Mouse (Mus musculus) lung, adult 2 months (tissue): ENCODE data around the gene Lfng. TPM values are rescaled to one million over a fixed set of nuclear protein-coding genes. Genes with fewer than 3 reads are reported as not detected.

Source experiments
- DNase-seq: peaks from one replicate; pipeline ENCODE4 v3.0.0; 2022
- H3K4me1 ChIP-seq: fragments of 200-500 bp; 2 replicates; pipeline ENCODE4 v1.6.1; 2011; ENCODE audit warnings: low read length; ENCODE audit not compliant: control insufficient read depth, insufficient read depth
- H3K4me3 ChIP-seq: fragments of 200-500 bp; replicated peaks from 2 replicates; pipeline ENCODE3; 2011; ENCODE audit warnings: low read depth, mild to moderate bottlenecking, control low read depth, low read length; ENCODE audit errors: extremely low read depth
- CTCF ChIP-seq: fragments of 200-500 bp; IDR thresholded peaks from 2 replicates; pipeline ENCODE4 v1.5.1; 2011; ENCODE audit warnings: mild to moderate bottlenecking, low read length, control low read depth; ENCODE audit not compliant: insufficient read depth
- POLR2A ChIP-seq: fragments of 200-500 bp; IDR thresholded peaks from 2 replicates; pipeline ENCODE4 v1.6.1; 2011; ENCODE audit warnings: low read depth, mild to moderate bottlenecking, control low read depth, low read length, borderline replicate concordance; ENCODE audit errors: extremely low read depth
- WGBS: fragments of 180-500 bp; shearing (Covaris S2); methylation state at CpG from one replicate; pipeline ENCODE4 v1.1.7; 2018; 5-methylcytosine and 5-hydroxymethylcytosine counted together
- polyA plus RNA-seq: library from polyadenylated mRNA; depleted of rRNA; stranded (reverse); fragments of >200 nt; gene quantifications from 2 replicates; pipeline ENCODE4 v1.2.3, GENCODE M21; 2012

The Lfng gene
- polyA plus RNA-seq, 1 experiment: 141 TPM

DNA sequence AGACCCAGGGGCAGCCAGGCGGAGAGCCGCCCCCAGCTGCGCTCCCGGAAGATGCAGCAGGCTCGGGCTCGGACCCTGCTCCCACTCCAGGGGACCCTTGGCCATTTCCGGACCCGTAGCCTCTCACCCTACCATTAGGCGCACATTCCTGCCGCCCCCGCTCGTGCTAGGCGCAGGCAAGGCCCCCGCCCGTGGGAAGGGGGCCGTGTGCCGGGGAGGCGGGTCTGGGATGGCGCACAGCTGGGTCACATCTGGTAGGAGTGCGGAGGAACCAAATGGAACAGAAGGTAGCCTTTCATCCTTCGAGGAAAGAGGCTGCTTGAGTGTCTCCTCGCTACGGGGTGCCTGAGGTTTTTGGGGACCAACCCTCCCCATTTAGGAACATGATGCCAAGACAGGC, 734 bp upstream of the Lfng start:
- no peak for DNase-seq
- Histone ChIP-seq H3K4me3 (no peak overlapping the region), H3K4me1 (peaks cover 5% of the 10 kb centered on the region)
- TF ChIP-seq POLR2A: no peak
- TF ChIP-seq CTCF: no peak
- WGBS: 11% methylated on average over 23 of the region's 23 CpGs

DNA sequence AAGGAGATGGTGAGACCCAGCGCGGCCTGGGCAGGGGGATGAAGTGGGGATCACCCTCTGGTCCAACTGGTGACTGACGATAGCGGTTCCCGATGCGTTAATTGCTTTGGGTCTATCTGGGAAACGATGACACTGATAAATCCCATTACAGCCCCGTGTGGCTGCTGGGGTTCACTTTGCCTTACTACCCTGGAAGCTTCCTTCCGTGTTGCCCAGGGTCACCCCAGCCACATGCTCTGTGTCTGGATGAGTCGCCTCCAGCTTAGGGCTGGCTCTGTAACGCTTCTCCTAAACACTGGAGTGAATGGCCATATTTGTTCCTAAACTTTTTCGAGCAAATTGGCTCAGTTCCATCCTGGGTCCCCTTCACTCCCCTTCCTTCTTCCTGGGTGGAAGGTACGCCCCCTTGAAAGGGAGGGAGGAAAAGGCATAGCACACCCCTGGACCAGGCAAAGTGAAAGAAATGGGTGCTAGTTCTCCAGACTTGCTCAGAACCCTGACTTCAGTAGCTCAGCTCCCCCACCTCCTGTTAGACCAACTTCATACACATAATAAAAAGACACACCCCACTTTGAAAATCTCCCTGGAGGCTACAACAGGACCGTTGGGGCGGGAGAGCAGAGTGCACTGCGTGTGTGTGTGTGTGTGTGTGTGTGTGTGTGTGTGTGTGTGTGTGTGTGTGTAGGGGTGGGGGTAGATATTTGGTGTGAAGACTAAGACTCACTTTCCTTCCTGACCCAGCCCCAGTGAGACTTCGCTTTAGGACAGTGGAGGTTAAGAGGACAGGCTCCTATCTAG, 915 bp downstream of the Lfng start:
- peak; percentile 42 for DNase-seq
- no peak for TF ChIP-seq CTCF
- TF ChIP-seq POLR2A: no peak
- peak overlapping the region; percentile 93 for H3K4me3 ChIP-seq
- 2% methylated on average over 17 of the region's 17 CpGs for WGBS
- H3K4me1 ChIP-seq: peaks cover 14% of the 10 kb centered on the region

DNA sequence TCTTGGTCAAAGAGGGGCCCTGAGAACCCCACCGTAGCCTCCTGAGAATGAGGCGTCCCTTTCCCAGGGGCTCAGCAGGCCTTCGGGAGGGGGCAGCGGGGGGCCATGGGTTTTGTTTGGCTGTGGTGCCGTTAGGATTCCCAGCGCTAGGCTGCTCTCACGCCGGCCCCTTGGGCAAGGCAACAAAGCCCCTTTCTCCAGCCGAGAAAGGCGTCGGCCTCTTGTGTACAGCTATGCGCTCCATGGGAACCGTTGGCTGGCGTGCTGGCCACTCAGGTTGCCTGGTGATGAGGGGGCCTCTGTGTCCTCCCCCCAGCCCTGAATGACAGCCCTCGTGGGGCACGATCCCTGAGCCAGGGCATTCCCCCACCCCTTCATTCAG, 1.5 kb downstream of the Lfng start:
- peaks cover 14% of the 10 kb centered on the region for H3K4me1 ChIP-seq
- no peak for TF ChIP-seq CTCF
- no peak; the same call in 1 of the 2 replicates for TF ChIP-seq POLR2A
- 6% methylated on average over 16 of the region's 16 CpGs for WGBS
- H3K4me3 ChIP-seq: peak overlapping the region; percentile 93
- DNase-seq: peak; percentile 46

DNA sequence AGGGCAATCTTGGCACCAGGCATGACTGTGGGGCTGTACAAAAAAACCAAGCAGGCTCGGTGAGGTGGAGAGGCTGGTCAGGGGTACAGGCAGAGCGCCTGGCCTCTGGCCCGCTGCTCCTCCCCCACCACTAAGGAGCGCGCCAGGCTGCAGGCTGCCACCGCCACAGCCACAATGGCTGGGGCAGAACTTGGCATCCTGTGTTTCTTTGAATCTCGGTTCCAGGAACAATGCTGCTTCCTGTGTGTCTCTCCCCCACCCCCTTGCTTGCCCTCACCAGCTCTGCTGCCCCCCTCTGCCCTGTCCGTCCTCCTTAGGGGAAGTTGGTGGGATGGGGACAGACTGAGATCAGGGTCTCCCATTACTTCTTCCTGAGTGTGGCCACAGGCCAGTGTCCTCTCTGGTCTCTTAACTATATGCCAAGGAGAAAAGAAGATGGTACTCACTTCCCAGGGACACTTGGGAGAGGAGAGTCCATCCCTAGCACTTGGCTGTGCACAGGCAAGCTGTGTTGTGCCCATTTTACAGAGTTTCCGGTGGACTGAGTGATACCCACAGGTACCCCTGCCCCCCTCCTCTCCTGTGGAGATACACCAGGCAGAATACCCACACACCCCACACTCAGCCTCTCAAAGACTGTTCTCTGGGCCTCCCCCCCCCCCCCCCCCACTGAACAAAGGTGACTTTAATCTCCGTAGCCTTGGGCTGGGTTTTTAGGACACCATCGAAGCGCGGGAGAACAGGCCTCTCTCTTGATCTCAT, 2.6 kb downstream of the Lfng start:
- TF ChIP-seq CTCF (no peak), POLR2A (peak; percentile 72; the same call in 1 of the 2 replicates)
- peak overlapping the region; percentile 93 for H3K4me3 ChIP-seq
- peaks cover 14% of the 10 kb centered on the region for H3K4me1 ChIP-seq
- peak; percentile 60 for DNase-seq
- 18% methylated on average over 13 of the region's 13 CpGs for WGBS

DNA sequence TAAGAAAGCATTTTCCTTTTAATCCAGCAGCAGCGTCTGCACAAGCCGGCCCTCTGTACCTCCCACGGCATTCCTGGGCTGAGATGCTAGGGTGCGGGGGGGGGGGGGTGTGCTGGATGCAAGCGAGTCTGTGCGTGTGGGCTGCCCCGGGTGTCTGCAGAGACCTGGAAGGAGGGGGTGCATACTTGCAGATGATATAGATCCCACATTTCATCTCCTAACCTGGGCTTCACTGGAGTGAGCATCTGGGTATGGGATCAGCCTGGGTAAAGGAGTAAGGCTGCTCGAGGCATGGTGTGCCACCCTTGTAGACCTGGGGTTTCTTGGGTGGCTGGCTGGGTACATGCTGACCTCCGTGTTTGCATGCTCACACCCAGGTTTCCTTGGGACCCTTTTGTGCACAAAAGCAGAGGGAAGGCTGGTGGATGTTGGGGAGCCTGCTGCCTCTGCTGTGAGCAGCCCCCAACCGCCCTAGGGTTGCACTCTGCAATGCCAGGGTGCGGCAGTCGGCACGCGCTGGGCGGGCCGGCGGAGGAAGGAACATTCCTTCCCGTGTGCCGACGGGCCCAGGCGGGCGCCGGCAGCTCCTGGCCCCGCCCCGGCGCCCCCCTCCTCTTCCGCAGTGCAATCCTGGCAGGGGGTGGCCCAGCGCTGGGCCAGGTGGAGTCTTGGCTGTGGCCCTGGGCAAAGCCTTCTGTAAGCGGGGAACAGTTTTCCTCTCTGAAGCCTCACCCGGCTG, 3.3 kb downstream of the Lfng start:
- WGBS: 2% methylated on average over 30 of the region's 30 CpGs
- DNase-seq: peak; percentile 67
- TF ChIP-seq CTCF: no peak
- TF ChIP-seq POLR2A: peak; percentile 63; the same call in 1 of the 2 replicates
- H3K4me3 ChIP-seq: peak overlapping the region; percentile 66
- H3K4me1 ChIP-seq: peaks cover 14% of the 10 kb centered on the region

DNA sequence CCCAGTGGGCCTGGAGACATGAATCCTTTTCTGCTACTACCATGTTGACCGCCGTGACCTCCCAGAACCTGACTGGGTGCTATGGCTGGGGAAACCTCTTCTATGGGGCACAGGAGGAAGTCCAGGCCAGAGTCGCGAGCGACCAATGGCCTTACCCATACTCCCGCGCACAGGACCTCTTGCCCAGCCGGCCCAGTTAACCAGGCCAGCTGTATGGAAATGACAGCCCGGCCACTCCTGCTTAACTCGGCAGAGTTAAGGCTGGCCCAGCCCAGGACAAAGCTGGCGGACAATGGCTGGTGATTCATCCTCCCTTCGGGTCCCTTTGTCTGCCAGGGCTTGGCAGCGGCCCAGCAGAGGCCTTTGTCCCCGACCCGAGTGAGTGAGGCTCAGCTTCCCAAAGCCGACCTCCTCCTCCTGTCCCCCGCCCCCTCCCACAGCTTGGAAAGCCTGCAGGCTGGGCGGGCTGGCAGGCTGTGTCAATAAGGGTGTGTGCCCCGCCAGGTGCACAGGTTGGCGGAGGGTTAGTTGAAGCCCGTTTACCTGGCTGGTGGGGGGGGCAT, 4.0 kb downstream of the Lfng start:
- TF ChIP-seq CTCF (no peak), POLR2A (peak; percentile 21; the same call in 1 of the 2 replicates)
- 5% methylated on average over 21 of the region's 21 CpGs for WGBS
- peak; percentile 79 for DNase-seq
- Histone ChIP-seq H3K4me1 (peaks cover 14% of the 10 kb centered on the region), H3K4me3 (peak overlapping the region; percentile 61)

DNA sequence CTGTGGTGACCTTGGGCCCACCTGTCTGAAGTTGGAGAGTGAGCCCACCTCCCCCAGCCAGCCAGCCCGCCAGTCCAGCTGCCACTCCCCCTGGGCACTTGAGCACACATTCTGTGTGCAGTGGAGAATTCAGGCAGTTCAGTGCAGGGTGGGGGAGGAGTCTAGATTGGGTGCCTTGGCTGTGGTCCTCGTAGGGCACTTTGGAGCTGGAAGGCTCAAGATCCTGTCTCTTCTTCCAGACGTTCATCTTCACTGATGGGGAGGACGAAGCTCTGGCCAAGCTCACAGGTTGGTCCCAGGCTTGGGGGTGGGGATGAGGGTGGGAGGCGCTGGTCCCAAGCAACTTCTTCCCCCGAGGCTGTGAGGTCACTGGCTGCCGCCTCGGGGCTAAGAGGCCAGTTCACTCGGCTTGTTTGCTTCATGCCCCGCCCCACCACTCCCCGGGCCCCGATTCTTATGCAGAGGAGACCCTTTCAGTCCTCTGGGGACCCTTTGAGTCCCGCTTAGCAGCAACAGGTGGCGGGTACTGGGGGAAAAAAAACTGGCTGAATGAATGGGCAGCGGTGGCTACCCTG, 4.6 kb downstream of the Lfng start:
- TF ChIP-seq CTCF (no peak), POLR2A (no peak)
- peak overlapping the region; percentile 12 for H3K4me3 ChIP-seq
- DNase-seq: no peak
- 27% methylated on average over 15 of the region's 15 CpGs for WGBS
- H3K4me1 ChIP-seq: peaks cover 10% of the 10 kb centered on the region

DNA sequence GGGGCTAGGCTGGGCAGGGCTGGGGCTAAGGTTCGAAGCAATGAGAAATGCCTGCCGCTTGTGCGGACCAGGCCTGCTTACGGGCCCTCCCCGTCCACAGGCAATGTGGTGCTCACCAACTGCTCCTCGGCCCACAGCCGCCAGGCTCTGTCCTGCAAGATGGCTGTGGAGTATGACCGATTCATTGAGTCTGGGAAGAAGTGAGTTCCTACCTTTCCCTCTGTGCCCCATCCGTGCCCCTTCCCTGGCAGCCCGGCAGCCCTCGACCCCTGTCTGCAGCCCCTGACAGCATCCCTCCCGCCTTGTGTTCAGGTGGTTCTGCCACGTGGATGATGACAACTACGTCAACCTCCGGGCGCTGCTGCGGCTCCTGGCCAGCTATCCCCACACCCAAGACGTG, 5.1 kb downstream of the Lfng start:
- TF ChIP-seq POLR2A: no peak
- no peak for TF ChIP-seq CTCF
- H3K4me1 ChIP-seq: peaks cover 9% of the 10 kb centered on the region
- 67% methylated on average over 18 of the region's 18 CpGs for WGBS
- no peak overlapping the region for H3K4me3 ChIP-seq
- no peak for DNase-seq
